Mouse (Mus musculus): ENCODE data around the gene Mrln.

The Mrln gene

DNA sequence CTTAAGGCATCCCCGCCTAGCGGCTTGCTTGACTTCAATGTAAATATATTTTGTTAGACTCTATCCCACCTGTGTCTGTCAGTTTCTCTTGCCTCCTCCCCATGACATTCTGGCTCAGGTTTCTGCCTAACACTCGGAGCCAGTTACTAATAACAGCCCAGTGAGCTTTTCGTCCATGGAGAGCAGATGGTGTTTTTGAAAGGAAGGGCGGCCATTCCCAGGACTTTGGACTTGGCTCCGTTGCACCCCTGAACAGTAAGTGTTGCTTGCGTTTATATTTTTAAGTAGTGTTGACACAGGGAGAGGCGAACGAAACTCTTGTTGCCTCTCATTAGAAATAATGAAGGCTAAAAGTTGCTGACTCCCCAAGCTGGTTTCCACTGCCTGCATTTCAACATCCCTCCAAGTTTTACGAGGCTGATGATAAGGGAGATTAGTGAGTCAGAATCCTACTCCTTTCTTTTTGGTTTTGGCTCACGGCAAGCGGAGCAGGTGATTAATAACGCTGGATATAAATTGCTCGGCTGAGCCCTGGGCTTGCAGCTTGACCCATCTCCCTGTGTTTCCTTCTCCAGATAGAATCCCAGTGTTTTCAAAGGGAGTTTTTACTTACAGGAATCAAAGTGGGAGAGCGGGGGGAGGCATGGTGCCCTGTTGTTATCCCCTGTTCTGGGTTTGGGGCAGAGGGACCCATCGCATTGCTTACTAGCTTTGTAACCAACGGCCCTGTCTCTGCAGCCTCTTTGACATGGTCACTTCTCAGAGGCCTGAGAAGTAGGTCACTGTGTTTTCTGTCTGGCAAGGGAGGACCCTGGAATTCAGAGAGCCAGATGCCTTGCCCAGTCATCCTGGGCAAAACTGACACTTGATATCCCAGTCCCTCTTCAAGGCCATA, at the start of gene Mrln:
Gene Mrln (plus strand): TSS at position 160 of the 895 bp plus-strand sequence.
- no peak for DNase-seq (ENCODE audit: low read depth)

DNA sequence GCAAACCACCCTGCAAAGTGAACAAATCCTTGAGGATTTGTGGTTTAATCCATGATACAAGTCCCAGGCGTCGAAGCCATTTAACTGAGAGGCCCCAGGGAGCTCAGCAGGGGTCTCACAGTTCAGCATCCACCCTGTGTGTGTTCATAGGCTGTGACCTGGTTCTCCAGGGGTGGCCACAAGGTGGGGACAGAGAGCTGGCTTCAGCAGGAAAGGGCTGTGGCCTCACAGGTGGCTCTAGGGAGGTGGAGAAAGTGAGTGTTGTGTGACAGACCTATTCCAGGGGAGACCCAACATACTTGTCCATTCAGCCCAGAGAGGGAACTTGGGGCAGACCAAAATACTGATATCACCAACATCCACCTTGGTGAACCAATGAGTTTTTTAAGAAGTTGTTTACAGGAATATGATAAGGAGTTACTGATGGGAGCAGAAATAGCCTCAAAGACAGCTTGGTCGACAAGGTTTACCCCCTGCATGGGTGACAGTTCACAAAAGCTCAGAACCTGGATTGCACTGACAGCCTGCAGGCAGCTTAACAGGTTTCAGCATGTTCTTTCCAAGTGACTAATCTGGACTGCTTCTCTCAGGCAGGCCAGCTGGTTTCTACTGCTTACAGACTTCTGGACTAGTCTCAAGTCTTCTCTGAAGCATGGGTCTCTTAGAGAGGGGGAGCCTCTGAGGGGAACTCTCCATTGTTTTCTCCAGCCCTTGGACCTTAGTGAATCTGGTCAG, 47.9 kb upstream of the Mrln start:
- peak; percentile 70 for DNase-seq (ENCODE audit: low read depth)

DNA sequence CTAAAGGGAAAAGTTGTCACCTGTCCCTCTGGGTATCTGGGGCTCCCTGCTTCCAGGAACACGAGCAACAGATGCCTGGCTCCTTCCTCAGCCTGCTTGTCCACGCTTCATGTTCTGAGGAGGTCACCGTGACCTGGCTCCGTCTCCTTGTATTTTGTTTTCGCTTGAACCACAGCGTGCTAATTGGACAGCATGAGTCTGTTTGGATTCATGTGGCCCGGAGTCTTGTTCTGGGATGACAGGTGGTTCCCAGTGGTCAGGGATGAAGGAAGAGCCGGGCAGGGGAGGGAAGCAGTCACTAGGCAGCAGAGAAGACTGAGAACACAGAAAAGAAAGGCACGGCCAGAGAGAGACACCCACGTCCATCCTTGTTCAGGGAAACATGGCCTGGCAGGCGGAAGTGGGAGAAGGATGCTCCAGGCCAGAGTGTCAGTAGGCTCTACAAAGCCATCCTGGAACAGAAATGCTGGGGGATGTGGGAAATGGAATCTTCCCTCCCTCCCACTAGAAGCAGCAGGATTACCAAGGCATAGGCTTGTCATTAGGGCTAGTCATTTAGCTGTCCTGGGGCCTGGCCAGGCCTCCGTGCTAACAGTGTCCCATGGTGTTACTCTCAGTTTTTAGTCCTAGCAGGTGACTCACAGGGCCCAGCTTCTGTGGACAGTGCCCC, 44.7 kb upstream of the Mrln start:
- DNase-seq (ENCODE audit: low read depth), result no peak

DNA sequence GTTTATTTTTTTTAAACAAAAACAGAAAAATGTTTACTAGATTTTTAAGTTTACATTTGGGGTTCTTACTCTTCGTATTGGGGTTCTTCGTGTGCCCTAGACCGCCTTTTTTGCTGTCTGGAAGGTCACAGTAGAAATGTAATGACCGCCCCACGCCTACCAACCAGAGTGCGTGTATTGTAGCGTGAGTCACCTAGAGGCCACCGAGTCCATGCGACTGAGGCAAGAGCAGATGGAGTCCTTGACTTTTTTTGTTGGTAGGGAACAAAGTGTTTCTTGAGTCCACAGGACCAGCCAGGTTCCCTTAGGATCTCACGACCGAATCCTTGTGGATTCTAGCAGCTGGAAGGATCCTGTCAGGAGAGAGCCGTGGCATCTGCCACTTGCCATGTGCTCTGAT, 43.7 kb upstream of the Mrln start:
- no peak for DNase-seq (ENCODE audit: low read depth)

DNA sequence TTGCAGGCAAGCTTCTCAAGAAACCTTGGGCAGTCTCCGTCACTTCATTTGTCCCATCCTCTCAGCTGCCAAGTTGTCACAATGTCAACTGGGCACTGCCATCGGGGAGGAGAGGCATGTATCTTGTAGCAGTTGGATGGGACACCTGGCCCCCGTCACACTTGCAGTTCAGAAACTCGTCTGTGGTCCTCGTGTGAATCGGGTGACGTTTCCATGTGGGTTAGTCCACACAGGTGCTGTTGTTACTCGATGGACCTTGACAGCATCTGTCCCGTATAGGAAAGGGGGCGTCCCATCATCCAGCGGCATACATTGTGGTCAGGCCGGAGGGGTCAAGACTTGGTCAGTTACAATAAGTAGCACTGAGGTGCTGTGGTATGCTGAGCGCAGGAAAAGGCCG, 43.0 kb upstream of the Mrln start:
- DNase-seq (ENCODE audit: low read depth), result no peak

DNA sequence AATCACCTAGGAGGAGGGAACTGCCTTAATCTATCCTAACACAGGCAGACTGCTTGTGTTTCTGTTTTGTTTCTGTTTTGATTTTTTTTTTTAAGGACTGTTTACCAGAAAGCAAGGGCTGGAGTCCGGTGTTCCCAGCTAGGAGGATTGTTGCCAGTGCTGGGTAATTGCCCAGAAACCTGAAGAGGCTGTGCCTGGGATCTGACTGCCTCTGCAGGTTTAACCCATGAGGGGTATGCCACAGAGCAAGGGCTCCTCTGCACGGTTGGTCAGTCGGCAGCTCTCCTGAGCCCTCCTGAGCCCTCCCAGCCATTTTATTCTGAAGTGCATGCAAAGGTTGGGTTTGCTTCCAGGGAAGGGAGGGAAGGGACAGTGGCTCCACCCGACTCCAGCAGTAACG, 40.8 kb upstream of the Mrln start:
- DNase-seq (ENCODE audit: low read depth), result no peak

DNA sequence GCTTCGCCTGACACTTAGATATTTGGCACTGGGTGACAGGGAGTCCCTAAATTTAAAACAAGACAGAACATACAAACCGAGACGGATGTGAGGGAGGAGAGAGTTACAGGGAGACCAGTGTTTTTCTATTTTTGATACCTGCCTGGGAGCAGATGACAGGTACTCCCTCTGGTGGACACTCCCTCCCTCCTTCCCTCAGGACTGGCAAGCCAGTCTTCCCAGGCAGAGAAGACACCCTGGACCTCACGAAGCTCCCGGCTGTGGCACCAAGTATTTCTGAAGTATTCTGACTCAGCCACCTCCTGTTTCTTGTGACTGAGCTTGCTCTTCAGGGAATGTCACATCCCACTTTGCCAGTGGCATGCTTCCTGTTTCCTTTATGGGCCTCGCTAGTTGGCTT, 38.6 kb upstream of the Mrln start:
- no peak for DNase-seq (ENCODE audit: low read depth)

DNA sequence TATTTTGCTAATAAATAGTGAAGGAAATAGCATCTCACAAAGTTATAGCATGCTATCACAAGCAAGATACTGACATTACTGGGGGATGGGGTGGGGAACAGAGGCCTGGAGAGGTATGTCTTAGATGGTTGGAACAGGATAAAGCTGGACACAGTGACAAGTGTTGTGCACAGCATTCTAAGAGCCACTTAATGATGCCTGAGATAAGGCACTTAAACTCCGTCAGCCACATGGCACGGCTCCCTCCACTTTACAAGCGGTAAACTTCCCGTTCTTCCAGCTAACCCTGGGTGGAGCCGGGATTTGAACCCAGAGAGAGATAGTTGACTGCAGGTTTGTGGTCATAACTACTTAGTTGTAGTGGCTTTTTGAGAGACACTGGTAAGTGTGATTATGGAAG, 38.0 kb upstream of the Mrln start:
- no peak for DNase-seq (ENCODE audit: low read depth)

DNA sequence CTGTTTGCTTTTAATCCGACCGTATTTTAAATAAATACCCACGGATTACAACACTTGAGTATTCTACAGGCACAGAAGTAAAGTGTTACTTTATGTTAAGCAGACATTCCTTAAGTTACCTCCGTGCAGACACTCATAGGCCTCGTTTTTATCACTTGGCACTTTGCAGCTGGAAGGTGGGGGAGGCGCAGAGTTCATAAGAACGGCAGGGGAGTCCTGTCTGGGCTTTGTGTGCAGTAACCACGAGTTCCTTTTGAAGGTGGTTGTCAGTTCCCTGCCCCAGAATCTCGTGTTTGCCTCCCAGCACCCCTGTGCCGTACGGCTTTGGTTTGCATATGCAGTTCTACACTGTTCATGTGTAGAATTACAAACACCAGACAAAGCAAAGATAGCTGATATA, 36.8 kb upstream of the Mrln start:
- no peak for DNase-seq (ENCODE audit: low read depth)

DNA sequence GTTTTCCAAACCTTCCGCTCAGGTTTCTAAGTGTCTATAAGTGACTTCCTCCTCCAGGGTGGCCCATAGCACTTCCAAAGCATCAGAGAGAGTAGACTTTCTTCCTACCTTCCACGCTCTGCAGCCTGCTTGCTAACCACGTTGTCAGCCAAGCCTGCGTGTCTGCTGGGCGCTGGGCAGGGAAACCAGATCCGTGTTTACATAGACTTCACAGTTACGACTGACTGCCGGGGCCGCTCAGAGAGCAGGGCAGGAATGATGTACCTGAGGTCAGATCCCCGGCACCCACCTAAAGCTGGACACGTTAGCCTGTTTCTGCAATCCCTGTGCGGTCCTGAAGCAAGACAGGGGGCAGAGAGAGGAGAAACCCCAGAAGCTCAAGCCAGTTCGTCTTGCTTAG, 36.1 kb upstream of the Mrln start:
- DNase-seq (ENCODE audit: low read depth), result no peak

DNA sequence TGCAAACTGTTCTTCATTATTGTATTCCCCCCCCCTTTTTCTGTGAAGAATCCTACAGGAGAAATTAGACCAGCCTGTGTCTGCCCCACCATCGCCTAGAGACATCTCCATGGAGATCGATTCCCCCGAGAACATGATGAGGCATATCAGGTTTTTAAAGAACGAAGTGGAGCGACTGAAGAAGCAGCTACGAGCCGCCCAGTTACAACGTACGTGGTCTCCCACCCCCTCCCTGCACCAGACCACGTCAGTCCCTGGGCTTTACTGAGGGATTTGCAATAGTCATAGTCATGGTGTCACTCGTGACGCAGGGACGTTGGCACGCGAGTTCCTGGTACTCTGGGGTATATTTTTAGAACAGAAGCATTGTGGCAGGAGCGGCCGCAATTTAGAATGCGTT, 35.4 kb upstream of the Mrln start:
- no peak for DNase-seq (ENCODE audit: low read depth)

DNA sequence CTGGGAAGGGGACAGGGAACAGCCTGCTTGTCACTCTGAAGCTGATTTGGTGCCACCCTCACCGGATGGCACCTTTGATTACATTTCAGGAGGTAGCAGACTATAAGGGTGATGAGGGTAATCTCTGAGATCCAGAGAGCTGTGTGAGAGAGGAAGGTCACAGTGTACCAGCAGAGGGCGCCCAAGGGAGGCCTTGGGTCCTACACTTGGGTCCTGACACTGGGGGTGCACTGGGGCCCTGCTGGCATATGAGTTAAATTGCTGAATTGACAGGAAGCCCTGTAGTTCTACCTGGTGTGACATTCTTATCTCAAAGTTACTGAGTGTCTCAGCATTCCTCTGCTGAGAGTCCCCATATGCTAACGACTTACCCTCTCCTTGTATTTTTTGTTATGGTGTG, 31.1 kb upstream of the Mrln start:
- DNase-seq (ENCODE audit: low read depth), result peak; percentile 82

DNA sequence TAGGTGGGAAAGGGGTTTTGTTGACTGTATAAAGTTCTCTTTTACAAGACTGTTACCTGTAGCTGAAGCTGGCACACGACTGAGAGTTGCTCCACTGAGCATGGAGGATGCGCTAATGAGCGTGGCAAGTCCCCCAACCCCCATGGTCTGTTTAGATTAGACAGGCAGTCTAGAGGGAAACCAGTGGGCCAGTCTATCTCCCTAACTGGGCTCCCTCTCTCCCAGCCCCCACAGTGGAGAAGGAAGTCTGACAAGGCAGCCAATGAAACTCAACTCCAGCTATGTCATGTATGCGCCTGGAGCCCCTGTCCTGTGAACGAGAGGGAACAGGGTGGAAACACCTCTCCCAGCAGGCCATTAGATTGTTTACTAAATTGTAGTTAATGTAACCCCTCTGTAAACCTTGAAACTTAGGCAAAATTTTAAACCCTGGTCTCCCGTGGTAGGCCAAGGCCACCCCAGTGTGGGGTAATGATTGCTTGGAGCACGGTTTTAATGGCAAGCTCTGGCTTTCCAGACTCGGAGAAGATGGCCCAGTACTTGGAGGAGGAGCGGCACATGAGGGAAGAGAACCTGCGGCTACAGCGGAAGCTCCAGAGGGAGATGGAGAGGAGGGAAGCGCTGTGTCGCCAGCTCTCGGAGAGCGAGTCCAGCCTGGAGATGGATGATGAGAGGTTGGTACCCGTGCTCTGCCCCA, 29.8 kb upstream of the Mrln start:
- DNase-seq (ENCODE audit: low read depth), result no peak

DNA sequence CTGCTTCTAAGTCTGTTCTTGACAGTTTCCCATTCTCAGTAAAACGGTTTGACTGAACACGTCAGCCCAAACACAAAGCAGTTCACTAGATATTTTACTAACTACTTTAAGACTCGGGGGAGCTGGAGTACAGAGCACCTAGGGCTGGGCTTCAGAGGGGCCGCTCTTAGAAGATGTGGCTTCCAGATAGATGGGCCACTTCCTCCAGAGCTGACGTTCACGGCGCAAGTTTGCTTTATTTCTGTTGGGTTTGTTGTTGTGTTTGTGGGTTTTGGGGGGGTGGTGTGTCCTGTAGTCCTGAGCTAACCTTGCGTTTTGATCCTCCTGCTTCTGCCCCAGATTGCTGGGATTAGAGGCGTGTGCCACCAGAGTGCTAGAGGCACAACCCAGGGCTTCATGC, 23.7 kb upstream of the Mrln start:
- peak; percentile 78 for DNase-seq (ENCODE audit: low read depth)

DNA sequence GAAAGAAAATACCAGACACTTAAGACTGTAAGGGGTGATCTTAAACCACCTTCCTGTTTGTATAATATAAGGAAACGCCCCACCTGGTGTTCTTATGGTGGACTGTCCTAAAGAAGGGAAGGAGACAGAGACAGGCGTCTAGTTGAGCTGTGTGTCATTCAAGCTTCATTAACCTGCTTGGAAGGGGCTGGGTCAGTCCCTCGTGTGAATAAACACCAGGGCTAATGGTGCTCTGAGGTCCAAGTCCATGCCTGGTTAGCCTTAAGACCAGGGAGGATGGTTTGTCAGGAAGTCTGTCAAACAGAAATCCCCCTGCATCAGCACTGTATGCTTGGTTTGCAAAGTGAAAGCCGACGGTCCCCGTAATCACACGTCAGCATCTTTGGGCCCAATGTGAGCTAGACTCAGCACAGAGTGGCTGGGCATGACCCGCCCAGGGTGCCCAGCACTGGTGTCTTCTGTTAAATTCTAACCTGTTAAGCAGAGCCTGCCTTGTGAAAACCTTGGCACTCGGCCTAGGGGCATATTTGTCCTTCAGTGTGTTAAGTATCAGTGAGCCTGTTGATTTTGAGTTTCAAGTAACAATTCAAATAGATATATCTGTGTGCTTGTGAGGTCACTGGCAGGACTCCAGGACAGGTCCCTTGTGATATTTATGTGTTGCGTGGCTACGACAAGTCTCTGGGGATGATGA, 23.0 kb upstream of the Mrln start:
- DNase-seq (ENCODE audit: low read depth), result peak; percentile 79

DNA sequence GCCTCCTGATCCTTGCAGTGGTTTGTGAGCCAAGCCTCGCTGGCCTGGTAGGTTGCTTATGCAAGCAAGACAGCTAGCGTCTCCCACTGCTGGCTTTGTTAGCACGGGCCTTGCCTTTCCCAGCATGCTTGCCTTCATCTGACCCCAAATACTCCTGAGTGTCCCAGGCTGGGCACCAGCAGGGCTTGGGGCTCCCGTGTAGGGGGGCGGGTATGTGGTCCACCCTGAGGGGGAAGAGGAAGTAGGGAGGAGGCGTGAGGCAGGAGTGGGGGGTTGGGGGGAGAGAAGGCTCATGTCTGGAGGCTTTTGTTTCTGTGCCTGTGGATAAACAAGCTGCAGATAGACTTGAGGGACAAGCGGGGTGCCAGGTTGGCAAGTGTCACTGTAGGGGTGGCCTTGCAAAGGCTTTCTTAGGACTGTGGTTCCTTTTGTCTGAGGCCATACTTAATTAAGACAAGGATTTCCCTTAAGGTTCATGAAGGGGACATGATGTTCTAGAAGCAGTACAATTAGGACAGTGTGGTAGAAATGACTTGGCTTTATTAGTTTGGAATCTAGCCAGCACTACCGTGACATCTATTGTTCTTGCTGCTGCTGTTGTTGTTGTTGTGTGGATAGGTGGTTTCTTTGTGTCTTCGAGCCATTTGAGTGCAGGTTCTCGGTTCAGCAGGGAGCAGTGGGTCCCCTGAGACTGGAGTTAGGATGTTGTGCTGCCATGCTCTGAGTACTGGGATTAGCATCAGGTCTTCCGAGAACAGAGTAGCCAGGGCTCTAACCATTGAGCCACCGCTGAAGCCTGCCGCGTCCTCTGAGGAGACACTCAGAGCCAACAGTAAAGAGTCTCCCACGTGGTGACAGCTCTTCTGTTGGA, 21.0 kb upstream of the Mrln start:
- DNase-seq (ENCODE audit: low read depth), result no peak

DNA sequence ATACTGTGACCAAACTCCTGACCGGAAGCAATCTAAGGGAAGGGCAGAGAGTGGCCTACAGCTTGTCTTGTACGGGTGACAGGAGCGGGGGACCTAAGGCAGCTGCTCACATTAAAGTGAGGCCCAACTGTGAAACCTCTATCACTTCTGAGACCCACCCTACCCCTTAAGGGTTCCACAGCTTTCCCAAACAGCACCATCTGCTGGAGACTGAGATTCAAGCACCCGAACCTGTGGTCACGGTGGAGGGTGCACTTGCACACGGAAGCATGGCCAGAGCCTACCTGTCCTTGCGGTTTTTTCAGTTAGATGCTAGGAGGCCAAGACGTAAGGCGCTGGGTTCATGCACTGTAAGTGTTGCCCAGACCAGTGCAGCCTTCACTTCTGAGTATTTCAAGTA, 18.3 kb upstream of the Mrln start:
- DNase-seq (ENCODE audit: low read depth), result peak; percentile 50

DNA sequence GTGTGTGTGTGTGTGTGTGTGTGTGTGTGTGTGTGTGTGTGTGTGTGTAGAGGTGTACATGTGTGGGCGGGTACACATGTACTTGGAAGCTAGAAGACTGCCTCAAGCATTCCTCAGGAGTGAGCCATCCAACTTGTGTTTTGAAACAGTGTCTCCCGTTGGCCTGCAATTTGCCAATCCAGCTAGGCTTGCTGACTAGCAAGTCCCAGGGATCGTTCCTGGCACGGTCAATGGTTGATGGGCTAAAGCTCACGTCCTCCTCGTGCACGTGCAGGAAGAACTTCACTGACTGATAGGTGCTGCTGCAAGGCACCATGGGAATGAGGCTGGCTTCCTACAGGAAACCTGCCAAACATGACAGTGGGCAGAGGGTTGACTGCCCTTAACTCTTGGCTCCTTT, 17.9 kb upstream of the Mrln start:
- DNase-seq (ENCODE audit: low read depth), result no peak

DNA sequence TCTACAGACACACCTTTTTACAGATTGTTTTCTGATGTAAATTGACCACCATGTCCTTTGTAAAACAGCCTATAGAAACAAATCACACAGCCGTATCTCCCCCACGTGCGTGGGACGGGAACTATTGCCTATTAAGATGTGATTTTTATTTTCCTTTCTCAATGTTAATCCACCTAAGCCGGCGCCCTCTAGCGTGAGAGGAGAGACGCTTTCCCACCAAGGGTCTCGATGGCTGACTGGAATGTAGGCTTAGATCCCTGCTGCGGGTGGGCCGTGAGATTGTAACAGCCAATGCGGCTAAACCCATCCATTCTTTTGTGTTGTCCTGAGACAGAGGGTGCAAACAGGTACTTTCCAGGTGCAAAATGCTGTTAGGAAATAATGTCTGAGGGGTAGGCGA, 14.6 kb upstream of the Mrln start:
- no peak for DNase-seq (ENCODE audit: low read depth)

DNA sequence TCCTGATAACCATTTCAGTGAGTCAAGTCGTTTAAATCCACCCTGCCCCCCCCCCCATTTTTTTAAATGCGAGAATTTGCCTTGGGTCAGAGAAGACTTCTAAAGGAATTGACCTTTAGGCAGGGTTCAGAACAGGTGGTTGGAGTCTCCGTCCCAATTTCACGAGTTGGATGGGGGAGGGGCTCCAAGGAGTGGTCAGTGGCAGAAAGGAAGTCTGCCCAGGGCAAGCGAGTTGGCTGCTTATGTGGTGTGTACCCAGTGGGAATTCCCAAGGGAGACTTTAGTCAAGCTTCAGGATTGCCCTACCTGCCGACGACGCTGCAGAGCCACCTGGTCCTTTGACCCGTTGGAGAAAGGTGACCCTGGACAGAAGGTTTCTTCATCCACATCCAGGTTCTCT, 10.2 kb upstream of the Mrln start:
- no peak for DNase-seq (ENCODE audit: low read depth)

DNA sequence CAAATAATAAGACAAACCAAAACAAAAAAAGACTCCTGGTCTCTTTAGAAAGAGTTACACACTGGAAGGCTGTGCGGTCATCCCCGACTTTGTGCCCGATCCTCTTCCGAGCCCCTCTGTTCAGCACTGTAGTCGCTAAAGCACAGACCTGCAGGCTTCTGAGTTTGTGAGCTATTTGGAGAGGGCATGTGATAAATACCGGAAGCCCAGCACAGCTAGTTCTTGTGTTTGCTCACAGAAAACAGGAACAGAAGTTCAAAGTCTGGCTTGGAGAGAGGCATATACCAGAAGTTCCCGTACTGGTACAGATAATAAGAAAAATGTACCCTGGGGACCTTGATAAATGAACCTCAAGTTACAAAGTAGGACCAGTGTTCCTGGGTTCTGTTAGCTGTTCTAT, 9.2 kb upstream of the Mrln start:
- DNase-seq (ENCODE audit: low read depth), result no peak

Data from induced T-regulatory cell, adult 2 months (primary cell).